Mouse (Mus musculus) forebrain, embryonic 11.5 days (tissue): ENCODE data around the gene Rpl29. TPM values are rescaled to one million over a fixed set of nuclear protein-coding genes. Genes with fewer than 3 reads are reported as not detected.

Source experiments
- ATAC-seq: fragments of 200-750 bp; cut with Nextera tagmentation; replicated peaks from 2 replicates; pipeline ENCODE4 v1.8.0; 2017; ENCODE audit warnings: moderate TSS enrichment; ENCODE audit not compliant: low FRiP score
- DNase-seq: peaks from one replicate; pipeline ENCODE4 v3.0.0-alpha.2; 2017; ENCODE audit warnings: low spot score
- H3K27ac ChIP-seq: fragments of 300-500 bp; sonication (generic); 2 replicates; pipeline ENCODE4 v1.5.1; 2014; ENCODE audit warnings: low read depth, low read length
- H3K27me3 ChIP-seq: fragments of 300-500 bp; sonication (generic); 2 replicates; pipeline ENCODE4 v1.6.1; 2014; ENCODE audit warnings: mild to moderate bottlenecking, low read length, mixed read lengths; ENCODE audit not compliant: control insufficient read depth, insufficient read depth
- H3K36me3 ChIP-seq: fragments of 300-500 bp; sonication (generic); 2 replicates; pipeline ENCODE4 v1.6.1; 2014; ENCODE audit warnings: mild to moderate bottlenecking, low read length, moderate library complexity, mixed read lengths; ENCODE audit not compliant: control insufficient read depth, insufficient read depth
- H3K4me1 ChIP-seq: fragments of 300-500 bp; sonication (generic); replicated peaks from 2 replicates; pipeline ENCODE4 v1.6.1; 2014; ENCODE audit warnings: low read length, mixed read lengths; ENCODE audit not compliant: control insufficient read depth, insufficient read depth
- H3K4me2 ChIP-seq: fragments of 300-500 bp; sonication (generic); 2 replicates; pipeline ENCODE4 v1.6.1; 2014; ENCODE audit warnings: low read depth, mild to moderate bottlenecking, low read length, moderate library complexity, mixed read lengths; ENCODE audit not compliant: severe bottlenecking
- H3K4me3 ChIP-seq: fragments of 300-500 bp; sonication (generic); 2 replicates; pipeline ENCODE4 v1.5.1; 2014; ENCODE audit warnings: low read depth, low read length
- H3K9ac ChIP-seq: fragments of 300-500 bp; sonication (generic); 2 replicates; pipeline ENCODE4 v1.6.1; 2014; ENCODE audit warnings: low read length
- H3K9me3 ChIP-seq: fragments of 300-500 bp; sonication (generic); 2 replicates; pipeline ENCODE4 v1.6.1; 2016; ENCODE audit warnings: low read length, mixed read lengths; ENCODE audit not compliant: control insufficient read depth
- WGBS: fragments of 180-500 bp; shearing (Covaris S2); extraction: QIAGEN DNeasy Blood & Tissue Kit; methylation state at CpG from one replicate; pipeline ENCODE4 v1.1.7; 2014; 5-methylcytosine and 5-hydroxymethylcytosine counted together
- polyA plus RNA-seq: library from polyadenylated mRNA; unstranded; fragments of >200 nt; fragmentation: Nextera tagmentation; extraction: Ambion mirVana; gene quantifications from 2 replicates; pipeline ENCODE4 v1.2.1, GENCODE M21; 2014

Rpl29 gene
- polyA plus RNA-seq, 1 experiment from 2014 or later, result 879 TPM

GRCm38 (mm10) chr9:106411729-106412128, 17.5 kb upstream of the Rpl29 start:
- no peak overlapping the region for H3K27ac ChIP-seq
- 82% methylated on average over 6 of the region's 6 CpGs for WGBS

GRCm38 (mm10) chr9:106412210-106412609, 17.0 kb upstream of the Rpl29 start:
- WGBS, result 71% methylated on average over 3 of the region's 3 CpGs

More at GRCm38 (mm10) chr9:106411729-106412128, 17.5 kb upstream of the Rpl29 start:
- Histone ChIP-seq H3K27me3 (no peaks in the 10 kb centered on the region), H3K36me3 (no peaks in the 10 kb centered on the region), H3K4me3 (no peak overlapping the region), H3K4me2 (no peak overlapping the region), H3K4me1 (peaks cover 10% of the 10 kb centered on the region; the same call in 1 of the 2 replicates), H3K9ac (no peak overlapping the region), H3K9me3 (no peaks in the 10 kb centered on the region)
- ATAC-seq (no peak), DNase-seq (no peak)

GRCm38 (mm10) chr9:106413606-106414005, 15.6 kb upstream of the Rpl29 start:
- H3K27ac ChIP-seq, result no peak overlapping the region
- peaks cover 15% of the 10 kb centered on the region; the same call in 1 of the 2 replicates for H3K4me1 ChIP-seq
- no peaks in the 10 kb centered on the region for H3K36me3 ChIP-seq
- no peak overlapping the region for H3K4me2 ChIP-seq
- no peak overlapping the region for H3K9ac ChIP-seq
- WGBS, result 91% methylated on average over 5 of the region's 5 CpGs
- ATAC-seq (no peak), DNase-seq (no peak)
- no peaks in the 10 kb centered on the region for H3K27me3 ChIP-seq
- H3K9me3 ChIP-seq, result no peaks in the 10 kb centered on the region
- H3K4me3 ChIP-seq, result no peak overlapping the region

More at GRCm38 (mm10) chr9:106412210-106412609, 17.0 kb upstream of the Rpl29 start:
- Histone ChIP-seq H3K4me2 (no peak overlapping the region), H3K36me3 (no peaks in the 10 kb centered on the region), H3K27me3 (no peaks in the 10 kb centered on the region), H3K4me1 (peaks cover 10% of the 10 kb centered on the region; the same call in 1 of the 2 replicates), H3K9ac (no peak overlapping the region), H3K27ac (no peak overlapping the region), H3K9me3 (no peaks in the 10 kb centered on the region), H3K4me3 (no peak overlapping the region)
- DNase-seq, result no peak
- no peak for ATAC-seq

- WGBS, result 94% methylated on average over 6 of the region's 6 CpGs
- Histone ChIP-seq H3K9me3 (no peaks in the 10 kb centered on the region), H3K27ac (no peak overlapping the region), H3K27me3 (no peaks in the 10 kb centered on the region), H3K9ac (no peak overlapping the region), H3K4me1 (peaks cover 21% of the 10 kb centered on the region), H3K4me2 (no peak overlapping the region), H3K4me3 (no peak overlapping the region), H3K36me3 (no peaks in the 10 kb centered on the region)
- ATAC-seq, result no peak
- no peak for DNase-seq
Observed at GRCm38 (mm10) chr9:106416826-106417225, 12.4 kb upstream of the Rpl29 start.

GRCm38 (mm10) chr9:106417841-106418625, 11.2 kb upstream of the Rpl29 start:
- H3K9me3 ChIP-seq, result no peaks in the 10 kb centered on the region
- no peaks in the 10 kb centered on the region for H3K27me3 ChIP-seq
- H3K4me2 ChIP-seq, result peak overlapping the region; percentile 45
- peak overlapping the region; percentile 11 for H3K4me3 ChIP-seq
- DNase-seq, result peak; percentile 81
- H3K36me3 ChIP-seq, result no peaks in the 10 kb centered on the region
- WGBS, result 17% methylated on average over 29 of the region's 29 CpGs
- ATAC-seq, result peak; percentile 31; the same call in 1 of the 2 replicates
- H3K9ac ChIP-seq, result peak overlapping the region; percentile 58
- peaks cover 21% of the 10 kb centered on the region for H3K4me1 ChIP-seq
- H3K27ac ChIP-seq, result no peak overlapping the region

- H3K9me3 ChIP-seq, result no peaks in the 10 kb centered on the region
- 0 out of 2 replicates have a peak overlapping the region, but pooled peaks have one; percentile 1 for H3K9ac ChIP-seq
- H3K27me3 ChIP-seq, result no peaks in the 10 kb centered on the region
- DNase-seq (peak; percentile 75), ATAC-seq (peak; percentile 55)
- 0% methylated on average over 2 of the region's 2 CpGs for WGBS
- H3K4me1 ChIP-seq, result peaks cover 21% of the 10 kb centered on the region
- no peak overlapping the region for H3K4me3 ChIP-seq
- no peaks in the 10 kb centered on the region for H3K36me3 ChIP-seq
- peak overlapping the region; percentile 39; the same call in 1 of the 2 replicates for H3K4me2 ChIP-seq
- peak overlapping the region; percentile 32; the same call in 1 of the 2 replicates for H3K27ac ChIP-seq
Observed at GRCm38 (mm10) chr9:106420608-106421007, 8.6 kb upstream of the Rpl29 start.

GRCm38 (mm10) chr9:106421033-106421864, 8.0 kb upstream of the Rpl29 start:
- no peaks in the 10 kb centered on the region for H3K9me3 ChIP-seq
- ATAC-seq (peak; percentile 47), DNase-seq (peak; percentile 65)
- H3K4me2 ChIP-seq, result peak overlapping the region; percentile 39
- H3K27me3 ChIP-seq, result no peaks in the 10 kb centered on the region
- no peak overlapping the region; the same call in 1 of the 2 replicates for H3K4me3 ChIP-seq
- H3K4me1 ChIP-seq, result peaks cover 21% of the 10 kb centered on the region
- 0 out of 2 replicates have a peak overlapping the region, but pooled peaks have one; percentile 12 for H3K9ac ChIP-seq
- peak overlapping the region; percentile 32 for H3K27ac ChIP-seq
- WGBS, result 3% methylated on average over 18 of the region's 18 CpGs
- H3K36me3 ChIP-seq, result no peaks in the 10 kb centered on the region

- H3K4me2 ChIP-seq, result peak overlapping the region; percentile 39
- no peak overlapping the region for H3K4me3 ChIP-seq
- ATAC-seq (peak; percentile 63), DNase-seq (peak; percentile 91)
- peak overlapping the region; percentile 32; the same call in 1 of the 2 replicates for H3K27ac ChIP-seq
- H3K27me3 ChIP-seq, result no peaks in the 10 kb centered on the region
- no peaks in the 10 kb centered on the region for H3K36me3 ChIP-seq
- H3K4me1 ChIP-seq, result peaks cover 21% of the 10 kb centered on the region
- WGBS, result 0% methylated on average over 3 of the region's 3 CpGs
- H3K9me3 ChIP-seq, result no peaks in the 10 kb centered on the region
- H3K9ac ChIP-seq, result 0 out of 2 replicates have a peak overlapping the region, but pooled peaks have one; percentile 12
Observed at GRCm38 (mm10) chr9:106421865-106422160, 7.4 kb upstream of the Rpl29 start.
